Mouse (Mus musculus) ES-E14 (cell line): Measurements from ENCODE around the gene Fbxo47. TPM values are rescaled to one million over a fixed set of nuclear protein-coding genes. Genes with fewer than 3 reads are reported as not detected.

Experiments used
- DNase-seq: peaks from one replicate; pipeline ENCODE4 v3.0.0-alpha.2; 2013; ENCODE audit warnings: low read depth, low spot score
- H3K27ac ChIP-seq: 2 replicates; pipeline ENCODE4 v1.5.1; 2012; ENCODE audit warnings: low read depth, mild to moderate bottlenecking, low read length, moderate library complexity, mixed read lengths; ENCODE audit not compliant: poor library complexity, insufficient read depth, severe bottlenecking
- H3K36me3 ChIP-seq: 2 replicates; pipeline ENCODE4 v1.6.1; 2012; ENCODE audit warnings: mild to moderate bottlenecking, low read length, moderate library complexity, mixed read lengths; ENCODE audit not compliant: control insufficient read depth, poor library complexity, insufficient read depth, severe bottlenecking
- H3K4me1 ChIP-seq, 2 experiments: fragments of 150-350 bp in 1 of 2; sonication (generic) in 1 of 2; 2 replicates each; pipeline ENCODE4 v1.6.1; 2012; ENCODE audit warnings: low read length in 2 of 2, mild to moderate bottlenecking in 1 of 2, mixed read lengths in 1 of 2; ENCODE audit not compliant: control insufficient read depth in 2 of 2, insufficient read depth in 2 of 2, poor library complexity in 1 of 2
- H3K4me3 ChIP-seq, 2 experiments: fragments of 150-350 bp in 1 of 2; sonication (generic) in 1 of 2; 2 replicates each; pipeline ENCODE4 v1.5.1; 2012; ENCODE audit warnings: low read length in 2 of 2, low read depth in 1 of 2, mild to moderate bottlenecking in 1 of 2, mixed read lengths in 1 of 2; ENCODE audit not compliant: insufficient read depth in 1 of 2, poor library complexity in 1 of 2, severe bottlenecking in 1 of 2
- H3K9ac ChIP-seq: 2 replicates; pipeline ENCODE4 v1.6.1; 2012; ENCODE audit warnings: low read depth, mild to moderate bottlenecking, low read length, mixed read lengths; ENCODE audit not compliant: poor library complexity, insufficient read depth, severe bottlenecking
- H3K9me3 ChIP-seq: fragments of 150-350 bp; sonication (generic); 2 replicates; pipeline ENCODE4 v1.6.1; 2012; ENCODE audit warnings: low read depth, mild to moderate bottlenecking, low read length; ENCODE audit not compliant: control insufficient read depth, insufficient read depth
- CHD2 ChIP-seq: IDR thresholded peaks from 2 replicates; pipeline ENCODE4 v1.6.1; 2014; ENCODE audit warnings: mild to moderate bottlenecking, low read depth, low read length, inconsistent platforms
- HCFC1 ChIP-seq: IDR thresholded peaks from 2 replicates; pipeline ENCODE4 v1.6.1; 2012; ENCODE audit warnings: low read length, inconsistent platforms, borderline replicate concordance; ENCODE audit not compliant: insufficient read depth
- MAFK ChIP-seq: IDR thresholded peaks from 2 replicates; pipeline ENCODE4 v1.6.1; 2014; ENCODE audit warnings: mild to moderate bottlenecking, low read depth, low read length, inconsistent platforms; ENCODE audit not compliant: insufficient read depth
- ZC3H11A ChIP-seq: IDR thresholded peaks from 2 replicates; pipeline ENCODE4 v1.6.1; 2012; ENCODE audit warnings: low read depth, mild to moderate bottlenecking, inconsistent platforms, low read length, borderline replicate concordance
- ZNF384 ChIP-seq: IDR thresholded peaks from 2 replicates; pipeline ENCODE4 v1.6.1; 2012; ENCODE audit warnings: low read depth, low read length, inconsistent platforms
- in situ Hi-C, 2 experiments: fragments of 600-800 bp; cut with MboI; formaldehyde crosslinking; loops; one replicate each; pipeline ENCODE4 v1.15.1; 2025; ENCODE audit warnings: low sequenced_read_pairs in 2 of 2, inconsistent platforms in 1 of 2; ENCODE audit not compliant: unreplicated experiment in 2 of 2
- total RNA-seq: library from RNA; depleted of rRNA; stranded (reverse); fragments of 300-350 nt; gene quantifications from 2 replicates; pipeline ENCODE4 v1.2.3, GENCODE M21; 2012

Gene Fbxo47
- total RNA-seq, 1 experiment: 4.1 TPM

DNA sequence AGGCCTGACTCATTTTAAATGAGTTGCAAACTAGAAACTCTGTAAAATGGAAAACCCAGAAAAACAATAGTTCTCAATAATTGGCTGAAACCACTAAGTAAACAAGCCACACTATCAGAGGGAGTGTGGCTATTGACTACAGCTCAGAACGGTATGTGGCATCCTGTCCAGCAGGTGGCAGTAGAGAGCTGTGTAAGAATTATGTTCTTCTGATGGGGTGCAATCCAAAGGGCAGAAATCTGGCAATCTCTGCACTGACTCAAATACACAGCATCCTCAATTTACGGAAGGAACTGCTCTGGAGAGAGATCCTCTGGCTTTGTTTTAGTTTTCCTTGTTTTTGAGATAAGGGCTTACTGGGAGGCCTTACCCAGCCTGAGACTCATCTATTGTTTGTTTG is 15.9 kb upstream of the Fbxo47 start:
- H3K4me1 ChIP-seq: peaks cover 2% of the 10 kb centered on the region in 2 experiments; a peak in 1 of 4 replicates
- no peaks in the 10 kb centered on the region for H3K36me3 ChIP-seq
- no peak overlapping the region for H3K9ac ChIP-seq
- H3K9me3 ChIP-seq: no peaks in the 10 kb centered on the region
- DNase-seq: peak; percentile 89
- H3K27ac ChIP-seq: no peak overlapping the region
- in situ Hi-C loops: loop anchor here in 1 of 2 experiments (5.0 kb wide), 1 partner anchor 87 kb away; the partner anchor contains the start of gene Plxdc1
- peak; percentile 98 for TF ChIP-seq ZC3H11A
- no peak for TF ChIP-seq ZNF384
- no peak overlapping the region for H3K4me3 ChIP-seq

DNA sequence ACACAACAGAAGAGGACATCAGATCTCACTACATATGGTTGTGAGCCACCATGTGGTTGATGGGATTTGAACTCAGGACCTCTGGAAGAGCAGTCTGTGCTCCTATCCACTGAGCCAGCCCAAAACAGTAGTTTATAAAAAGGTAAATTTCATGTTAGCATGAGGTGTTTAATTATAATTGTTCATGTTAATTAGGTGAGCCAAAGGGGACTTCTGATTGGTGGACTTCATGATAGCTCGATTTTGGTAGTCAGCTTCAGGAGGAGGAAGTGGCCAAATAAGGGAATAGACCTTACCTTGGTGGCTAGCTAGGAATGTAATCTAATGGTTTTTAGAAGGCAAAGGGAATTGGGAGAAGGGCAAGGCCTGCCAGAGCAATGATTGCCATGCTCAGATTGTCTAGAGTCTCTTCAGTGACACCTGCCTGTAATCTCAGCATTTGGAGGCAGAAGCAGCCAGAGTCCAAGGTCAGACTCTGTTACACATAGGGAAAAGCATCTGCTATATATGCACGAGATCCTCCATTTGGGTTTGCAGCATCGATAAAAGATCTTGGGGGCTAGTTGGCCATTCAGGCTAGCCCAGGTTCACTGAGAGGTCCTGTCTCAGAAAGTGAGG is 13.7 kb upstream of the Fbxo47 start:
- TF ChIP-seq HCFC1 (no peak), ZNF384 (no peak), ZC3H11A (no peak), CHD2 (no peak), MAFK (no peak)
- no peak for DNase-seq
- no peaks in the 10 kb centered on the region for H3K9me3 ChIP-seq
- H3K9ac ChIP-seq: no peak overlapping the region
- no peaks in the 10 kb centered on the region for H3K36me3 ChIP-seq
- no peak overlapping the region for H3K4me3 ChIP-seq
- H3K4me1 ChIP-seq: no peaks in the 10 kb centered on the region
- no peak overlapping the region for H3K27ac ChIP-seq
- in situ Hi-C loops: no loop called here

GRCm38 (mm10) chr11:97896655-97897054 is 12.7 kb upstream of the Fbxo47 start:
- H3K36me3 ChIP-seq: no peaks in the 10 kb centered on the region
- no peak overlapping the region for H3K27ac ChIP-seq
- no peak for TF ChIP-seq ZNF384
- no peak for TF ChIP-seq CHD2
- TF ChIP-seq ZC3H11A: no peak
- TF ChIP-seq HCFC1: no peak
- no peak for TF ChIP-seq MAFK
- DNase-seq: no peak
- no peaks in the 10 kb centered on the region for H3K4me1 ChIP-seq
- H3K9me3 ChIP-seq: no peaks in the 10 kb centered on the region
- in situ Hi-C loops: no loop called here
- no peak overlapping the region for H3K9ac ChIP-seq
- H3K4me3 ChIP-seq: no peak overlapping the region

GRCm38 (mm10) chr11:97891821-97892220 is 7.9 kb upstream of the Fbxo47 start:
- Histone ChIP-seq H3K9ac (no peak overlapping the region), H3K4me1 (no peaks in the 10 kb centered on the region), H3K4me3 (no peak overlapping the region), H3K9me3 (no peaks in the 10 kb centered on the region), H3K27ac (no peak overlapping the region), H3K36me3 (peaks cover 2% of the 10 kb centered on the region)
- in situ Hi-C loops: no loop called here
- no peak for DNase-seq
- no peak for TF ChIP-seq CHD2
- TF ChIP-seq HCFC1: no peak
- TF ChIP-seq ZNF384: no peak
- TF ChIP-seq ZC3H11A: no peak
- TF ChIP-seq MAFK: no peak
